Comparison of ENCODE assay signal across 20 mouse cellular contexts in genomic region chr10:63781948-63782347, GRCm38 (mm10).
DNase-seq lines count a peak whose midpoint lies in the region; ATAC-seq lines count a peak whose summit lies in the region.
"Had no signal": no experiment of that assay in that cellular context is flagged by ENCODE, and none has a peak within 500 bp of the region (broad histone marks: within the 10 kb centered on the region; RNA-seq: fewer than 3 reads in every experiment).

No protein-coding gene starts in this region.

- DNase-seq in adrenal gland, adult (ENCODE audit: inconsistent age in 2 of 2, low spot score in 1 of 2), result peak; percentile 7 to 36
- no peak for DNase-seq in adrenal gland, postnatal 25 days
- DNase-seq in hindbrain, embryonic 10.5 days (ENCODE audit: low spot score), result peak; percentile 39
- peak; percentile 9 for DNase-seq in NIH3T3 (ENCODE audit: low read depth)
- peak; percentile 65 for DNase-seq in embryonic facial prominence, embryonic 11.5 days (ENCODE audit: low spot score)
- no peak for DNase-seq in kidney, adult 8-10 months
- no peak for DNase-seq in layer of hippocampus, postnatal 14 days (ENCODE audit: low spot score in 2 of 2)
- DNase-seq: cerebellum, adult 11-12 months; gastrocnemius, adult 2 months; heart, postnatal 36 days; lung, postnatal 10 days; right cerebral cortex, postnatal 4 days; thymus, postnatal 4 days had no signal

- H3K4me2 ChIP-seq in hindbrain, embryonic 13.5 days, result no peak overlapping the region
- H3K4me2 ChIP-seq in embryonic facial prominence, embryonic 11.5 days (ENCODE audit: low read depth, low read length), result no peak overlapping the region
- H3K4me2 ChIP-seq: forebrain, embryonic 15.5 days; heart, embryonic 13.5 days; intestine, embryonic 15.5 days had no signal

- H3K9ac ChIP-seq in hindbrain, embryonic 13.5 days, result no peak overlapping the region
- H3K9ac ChIP-seq in embryonic facial prominence, embryonic 11.5 days (replicated peaks; ENCODE audit: low read length), result no peak overlapping the region
- H3K9ac ChIP-seq: forebrain, embryonic 15.5 days; heart, embryonic 13.5 days; intestine, embryonic 15.5 days; liver, embryonic 14.5 days had no signal

- 63% methylated on average over 6 of the region's 6 CpGs for WGBS in hindbrain, embryonic 10.5 days
- WGBS in hindbrain, embryonic 13.5 days, result 64% methylated on average over 6 of the region's 6 CpGs
- 25% methylated on average over 6 of the region's 6 CpGs for WGBS in embryonic facial prominence, embryonic 11.5 days

- no peaks in the 10 kb centered on the region for H3K4me1 ChIP-seq in hindbrain, embryonic 10.5 days (replicated peaks)
- H3K4me1 ChIP-seq in hindbrain, embryonic 13.5 days (replicated peaks), result no peaks in the 10 kb centered on the region
- no peaks in the 10 kb centered on the region for H3K4me1 ChIP-seq in embryonic facial prominence, embryonic 11.5 days (ENCODE audit: control insufficient read depth, insufficient read depth, low read length)
- H3K4me1 ChIP-seq: forebrain, embryonic 15.5 days; intestine, embryonic 15.5 days; megakaryocyte, embryonic 14.5 days had no signal

- H3K27me3 ChIP-seq in hindbrain, embryonic 10.5 days (ENCODE audit: insufficient read depth, poor library complexity, severe bottlenecking), result no peaks in the 10 kb centered on the region
- H3K27me3 ChIP-seq in hindbrain, embryonic 13.5 days, result no peaks in the 10 kb centered on the region
- H3K27me3 ChIP-seq in embryonic facial prominence, embryonic 11.5 days (ENCODE audit: control insufficient read depth, insufficient read depth, low read length), result no peaks in the 10 kb centered on the region
- H3K27me3 ChIP-seq: CH12.LX; forebrain, embryonic 15.5 days; heart, embryonic 13.5 days; intestine, embryonic 15.5 days; megakaryocyte, embryonic 14.5 days had no signal

- no peak overlapping the region for H3K27ac ChIP-seq in hindbrain, embryonic 10.5 days
- H3K27ac ChIP-seq in hindbrain, embryonic 13.5 days, result no peak overlapping the region
- H3K27ac ChIP-seq in embryonic facial prominence, embryonic 11.5 days (replicated peaks; ENCODE audit: low read depth, low read length), result no peak overlapping the region
- H3K27ac ChIP-seq: forebrain, embryonic 15.5 days; gastrocnemius, adult 2 months; heart, embryonic 13.5 days; intestine, embryonic 15.5 days; liver, embryonic 14.5 days had no signal

- no peaks in the 10 kb centered on the region for H3K9me3 ChIP-seq in hindbrain, embryonic 10.5 days
- H3K9me3 ChIP-seq in hindbrain, embryonic 13.5 days, result no peaks in the 10 kb centered on the region
- H3K9me3 ChIP-seq in embryonic facial prominence, embryonic 11.5 days (replicated peaks; ENCODE audit: control insufficient read depth, low read length), result no peaks in the 10 kb centered on the region
- H3K9me3 ChIP-seq: forebrain, embryonic 15.5 days; heart, embryonic 13.5 days; intestine, embryonic 15.5 days had no signal

- no peak overlapping the region for H3K4me3 ChIP-seq in hindbrain, embryonic 10.5 days
- H3K4me3 ChIP-seq in hindbrain, embryonic 13.5 days, result no peak overlapping the region
- H3K4me3 ChIP-seq in embryonic facial prominence, embryonic 11.5 days (ENCODE audit: low read depth, low read length), result no peak overlapping the region
- H3K4me3 ChIP-seq: forebrain, embryonic 15.5 days; gastrocnemius, adult 2 months; heart, embryonic 13.5 days; intestine, embryonic 15.5 days; megakaryocyte, embryonic 14.5 days had no signal

- no peaks in the 10 kb centered on the region for H3K36me3 ChIP-seq in hindbrain, embryonic 10.5 days
- H3K36me3 ChIP-seq in hindbrain, embryonic 13.5 days, result no peaks in the 10 kb centered on the region
- H3K36me3 ChIP-seq in embryonic facial prominence, embryonic 11.5 days (replicated peaks; ENCODE audit: control insufficient read depth, insufficient read depth, low read depth, low read length), result no peaks in the 10 kb centered on the region
- H3K36me3 ChIP-seq: forebrain, embryonic 15.5 days; heart, embryonic 13.5 days; intestine, embryonic 15.5 days had no signal

- no peak for ATAC-seq in hindbrain, embryonic 13.5 days (ENCODE audit: low FRiP score)
- no peak; the same call in 1 of the 2 replicates for ATAC-seq in embryonic facial prominence, embryonic 11.5 days (replicated peaks; ENCODE audit: insufficient number of reproducible peaks, low FRiP score, low TSS enrichment, low read depth)
- ATAC-seq: forebrain, embryonic 15.5 days; intestine, embryonic 15.5 days had no signal

Comparison
In these comparisons a context has a peak if more than half of its experiments do, and no peak if none do; other contexts are left out.
1. DNase-seq: peak in adrenal gland, adult (2 of 2), hindbrain, embryonic 10.5 days (single experiment), NIH3T3 (single experiment) and embryonic facial prominence, embryonic 11.5 days (single experiment); none in adrenal gland, postnatal 25 days (single experiment), kidney, adult 8-10 months (0 of 2) and layer of hippocampus, postnatal 14 days (0 of 2).